Mouse (Mus musculus) stomach, postnatal 0 days (tissue): ENCODE data around the gene Aqp1.

Experiments used
- CTCF ChIP-seq: IDR thresholded peaks from 2 replicates; pipeline ENCODE4 v1.5.1; 2016; ENCODE audit warnings: antibody characterized with exemption, low read depth, mild to moderate bottlenecking, moderate library complexity
- EP300 ChIP-seq: optimal IDR thresholded peaks from 2 replicates; pipeline ENCODE3; 2016; ENCODE audit warnings: antibody characterized with exemption

DNA sequence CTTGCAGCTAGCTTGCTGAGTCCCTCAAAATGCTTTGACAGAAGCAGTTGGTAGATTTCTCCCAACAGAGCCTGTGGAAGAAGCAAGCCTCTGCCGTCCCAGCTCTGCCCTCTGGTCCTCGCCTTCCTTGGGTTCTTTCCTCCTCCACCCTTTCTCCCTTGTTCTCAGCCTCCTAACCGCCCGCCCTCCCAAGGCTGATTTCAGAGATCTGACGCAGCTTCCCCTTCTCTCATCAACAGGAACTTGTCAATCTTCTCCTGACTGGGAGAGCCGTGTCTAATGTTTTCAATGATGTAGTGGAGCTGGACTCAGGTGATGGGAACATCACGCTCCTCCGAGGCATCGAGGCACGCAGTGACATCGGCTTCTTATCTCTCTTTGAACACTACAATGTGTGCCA, 35.5 kb upstream of the Aqp1 start:
- TF ChIP-seq CTCF (no peak), EP300 (no peak)
